Mouse (Mus musculus): ENCODE results near the gene Rai14.
A peak's percentile ranks its signal among the peaks of the same experiment; 100 is the strongest.

Rai14 gene

DNA sequence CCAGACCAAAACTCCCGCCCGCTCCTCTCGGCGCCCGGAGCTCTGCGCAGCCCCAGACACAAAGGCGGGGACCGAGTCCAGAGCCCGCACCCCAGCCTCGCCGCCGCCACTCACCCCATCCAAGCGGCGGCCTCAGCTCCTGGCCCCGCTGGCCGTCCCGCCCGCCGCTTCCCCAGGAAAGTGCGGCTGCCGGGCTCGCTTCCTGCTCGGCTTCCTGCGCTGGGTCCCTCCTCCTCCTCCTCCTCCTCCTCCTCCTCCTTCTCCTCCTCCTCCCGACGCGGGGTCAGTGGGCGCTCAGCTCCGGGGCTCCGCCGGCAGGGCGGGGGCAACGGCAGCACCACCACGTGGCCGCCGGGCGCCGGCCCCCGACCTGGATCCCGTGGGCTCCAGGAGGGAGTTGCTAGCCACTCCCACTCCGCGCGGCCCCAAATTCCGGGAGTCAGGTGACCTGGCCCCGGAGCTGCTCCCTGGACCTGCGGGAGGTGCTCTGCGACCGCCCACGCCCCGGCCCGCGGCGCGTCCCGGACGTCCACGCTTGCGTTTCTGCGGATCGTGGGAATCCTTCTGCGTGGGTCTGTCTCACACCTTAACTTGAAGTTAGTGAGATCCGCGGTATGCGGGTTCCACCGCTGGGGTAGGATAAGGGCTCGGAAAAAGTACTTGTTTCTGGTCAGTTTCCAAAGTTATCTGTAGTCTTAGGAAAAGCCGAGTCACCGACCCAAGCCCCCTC lies at the start of gene Rai14:
TSS of gene Rai14 (minus strand) at position 216 of the 730 bp plus-strand sequence.
- peak; percentile 59 to 69 for DNase-seq

DNA sequence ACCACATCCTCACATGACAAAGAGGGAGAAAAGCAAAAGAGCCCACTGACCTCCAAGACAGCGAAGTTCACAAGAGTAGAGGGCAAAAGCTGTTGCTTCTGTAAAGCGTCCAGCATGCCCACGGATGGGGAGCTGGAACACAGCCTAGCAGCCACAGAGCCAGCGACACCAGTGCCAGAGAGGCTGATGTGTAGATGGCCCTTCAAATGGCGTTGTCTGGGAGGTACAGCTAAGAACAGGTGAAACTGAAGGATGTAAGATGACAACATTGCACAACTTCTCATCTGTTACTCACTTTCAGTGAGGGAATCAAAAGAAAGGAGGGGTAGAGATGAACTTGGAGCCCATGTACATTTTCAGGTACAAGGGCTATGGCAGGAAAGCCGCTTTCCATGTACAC lies 47.0 kb upstream of the Rai14 start:
- DNase-seq: no peak

DNA sequence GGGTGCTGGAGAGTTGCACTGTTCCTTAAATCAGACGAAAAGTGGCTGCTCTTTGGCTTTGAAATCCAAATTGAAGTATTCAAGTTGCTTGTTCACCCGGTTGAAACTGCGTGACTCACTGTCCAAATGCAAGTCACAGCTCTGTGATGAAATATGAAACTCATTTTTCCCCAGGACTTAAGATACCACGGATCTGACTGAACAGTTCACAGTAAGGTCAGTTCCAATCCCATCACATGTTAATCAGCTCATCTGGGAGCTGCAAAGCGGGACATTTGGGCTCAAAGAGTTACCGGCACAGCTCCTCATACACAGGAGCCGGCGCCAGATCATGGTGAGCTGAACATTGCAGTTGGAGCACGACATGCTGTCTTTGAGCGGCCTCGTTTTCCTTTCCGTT lies 45.6 kb upstream of the Rai14 start:
- DNase-seq: no peak

DNA sequence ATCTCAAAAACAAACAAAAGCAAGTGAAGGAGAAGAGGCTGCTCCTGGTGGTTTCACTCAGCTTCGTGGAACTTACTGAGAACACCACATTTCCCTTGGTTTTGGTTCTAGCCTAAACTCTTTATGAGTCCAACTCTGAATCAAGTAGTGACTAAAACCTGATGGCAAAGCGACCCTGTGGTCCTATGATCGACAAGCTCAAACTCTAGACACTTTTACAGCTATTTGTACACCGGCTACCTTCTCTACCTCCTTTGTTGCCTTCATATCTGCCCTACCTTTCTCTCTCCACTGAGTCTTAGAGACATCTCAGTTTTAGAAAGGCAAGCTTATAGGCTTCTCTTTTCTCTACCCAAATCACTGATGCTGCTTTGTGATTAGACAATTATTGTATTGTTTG lies 45.0 kb upstream of the Rai14 start:
- no peak for DNase-seq

DNA sequence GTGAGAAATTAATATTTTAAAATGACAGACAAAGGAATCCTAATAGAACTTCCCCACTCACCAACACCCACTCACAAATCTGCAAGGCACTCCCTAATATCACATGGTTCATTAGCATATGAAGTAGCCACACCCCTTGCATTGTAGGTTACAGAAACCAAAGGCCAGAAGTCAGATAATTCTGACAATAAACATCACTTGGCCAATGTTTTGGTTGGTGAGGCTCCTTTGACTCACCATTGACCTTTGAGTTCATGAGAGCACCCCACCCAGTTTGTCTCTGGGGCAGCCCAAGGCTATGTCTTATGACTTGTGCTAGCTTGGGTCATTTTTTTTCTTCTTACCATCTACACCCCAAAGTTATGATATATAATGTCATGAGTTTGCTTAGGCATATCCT lies 44.4 kb upstream of the Rai14 start:
- no peak for DNase-seq

DNA sequence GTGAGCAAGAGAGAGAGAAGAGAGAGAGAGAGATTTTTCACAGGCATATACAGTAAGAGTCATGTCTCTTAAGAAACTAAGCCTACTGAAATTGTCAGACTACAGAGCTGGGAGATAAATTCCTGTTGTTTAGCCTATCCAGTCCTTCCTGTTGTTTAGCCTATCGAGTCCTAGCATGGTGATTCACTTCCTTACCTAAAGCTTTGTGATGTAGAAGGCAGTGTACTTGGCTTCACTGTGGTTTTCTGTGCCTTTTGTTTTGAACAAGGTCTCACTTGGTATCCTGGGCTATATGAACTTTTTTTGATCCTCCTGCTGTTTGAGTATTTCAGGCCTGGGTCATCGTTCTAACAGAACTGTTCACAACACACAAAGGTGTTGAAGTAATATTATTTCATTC lies 36.7 kb upstream of the Rai14 start:
- DNase-seq: no peak

DNA sequence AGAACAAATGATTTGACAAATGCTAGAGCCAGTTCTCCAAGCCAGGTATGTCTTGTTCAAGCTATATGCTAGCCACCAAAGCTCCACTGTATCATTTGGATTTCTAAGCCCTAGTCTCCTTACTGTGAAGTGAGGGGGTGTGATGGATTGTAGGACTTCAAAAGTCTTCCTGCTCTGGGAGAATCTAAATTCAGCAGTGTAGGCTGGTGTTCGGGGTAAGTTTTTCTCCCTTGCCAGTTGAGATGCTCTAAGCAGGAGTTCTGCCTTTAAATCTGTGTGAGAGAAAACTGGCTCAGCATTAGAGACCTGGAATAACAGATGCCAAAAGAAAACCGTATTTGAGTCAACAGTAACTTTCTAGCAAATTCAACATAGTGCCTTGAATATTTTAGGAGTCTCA lies 35.9 kb upstream of the Rai14 start:
- no peak for DNase-seq

DNA sequence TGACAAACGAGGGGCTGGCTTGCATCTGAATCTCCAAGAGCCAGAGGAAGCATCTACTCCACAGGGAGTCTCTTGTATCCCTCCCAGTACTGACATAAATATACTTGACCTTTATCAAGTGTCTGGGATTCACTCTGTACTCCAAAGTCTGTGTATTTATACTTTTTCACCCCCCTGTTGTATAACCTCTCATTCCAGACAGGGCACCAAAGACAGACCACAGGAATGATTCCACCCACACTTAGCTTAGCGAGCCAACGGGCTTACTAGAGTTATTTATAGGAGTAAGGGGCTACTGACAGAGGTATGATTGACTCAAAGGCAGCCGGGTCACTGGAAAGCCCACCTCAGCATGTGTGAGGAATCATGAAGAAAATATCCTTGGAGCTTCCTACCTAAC lies 35.3 kb upstream of the Rai14 start:
- DNase-seq: no peak

DNA sequence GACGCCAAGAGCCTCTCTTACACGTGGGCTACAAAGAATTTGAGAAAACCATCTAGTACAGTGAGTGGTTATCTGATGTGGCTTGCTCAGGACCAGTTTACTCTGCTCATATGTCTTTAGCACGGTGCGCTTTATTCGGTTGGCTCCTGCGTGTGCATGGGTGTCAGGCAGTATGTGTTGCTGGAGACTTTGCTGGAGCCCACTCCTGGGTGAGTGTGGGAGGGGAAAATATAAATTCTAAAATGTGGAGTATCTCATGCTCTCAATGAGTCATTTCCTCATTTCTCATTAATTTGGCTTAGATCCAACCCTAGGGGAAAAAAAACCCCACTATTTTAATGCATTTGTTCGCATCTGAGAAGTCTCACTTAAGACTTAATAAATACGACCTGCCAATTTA lies 33.2 kb upstream of the Rai14 start:
- DNase-seq: no peak

DNA sequence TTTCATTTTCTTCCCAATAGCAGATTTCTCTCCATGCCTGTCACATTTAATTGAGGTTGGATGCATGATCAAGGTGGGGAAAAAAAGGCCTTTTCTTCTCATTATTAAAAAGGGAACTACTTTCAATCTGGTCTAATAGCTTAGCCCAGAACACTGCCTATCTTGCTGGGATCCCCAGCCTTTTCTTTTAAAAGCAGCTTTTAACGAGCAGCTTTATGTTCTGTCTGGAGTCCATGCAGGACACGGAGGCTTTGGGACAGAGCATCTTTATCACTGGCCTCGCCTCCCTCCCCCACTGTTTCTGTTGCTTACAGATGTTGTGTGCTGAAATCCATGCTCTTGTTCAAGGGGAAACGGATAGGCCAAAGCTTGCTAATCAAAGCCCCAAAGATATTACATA lies 32.8 kb upstream of the Rai14 start:
- DNase-seq: no peak

DNA sequence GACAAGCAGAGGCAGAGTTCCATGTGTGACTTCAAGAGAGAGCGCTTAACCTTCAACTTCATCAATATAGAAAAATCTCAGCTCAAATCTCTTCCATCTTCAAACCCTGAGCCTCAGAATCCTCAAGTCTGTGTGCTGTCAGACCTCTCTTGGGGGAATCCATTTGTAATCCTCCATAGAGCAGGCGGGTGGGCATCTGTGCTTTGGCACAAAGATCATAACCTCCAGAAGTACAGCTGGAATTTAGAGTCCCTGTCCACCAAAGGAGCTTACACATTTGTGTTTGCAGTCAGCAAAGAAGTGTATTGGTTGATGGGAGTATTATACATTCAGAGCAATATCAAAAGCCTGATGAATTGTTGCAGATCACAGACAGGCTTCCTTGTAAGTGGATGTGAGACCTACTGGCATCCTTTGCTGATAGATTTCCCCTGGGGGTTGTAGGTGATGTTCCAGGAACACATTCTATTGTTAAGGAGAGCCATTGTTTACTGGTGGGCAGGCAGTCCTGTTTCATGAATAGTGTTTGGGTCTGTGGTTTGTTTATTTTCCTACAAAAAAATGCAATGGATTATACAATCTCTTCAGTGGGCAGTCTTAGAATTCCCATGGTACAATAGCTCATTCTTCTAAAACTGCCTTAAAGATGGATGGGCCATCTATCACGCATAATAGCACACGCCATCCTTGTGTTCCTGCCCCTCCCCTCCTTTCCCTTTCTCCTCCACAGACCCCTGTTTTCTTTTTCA lies 32.1 kb upstream of the Rai14 start:
- DNase-seq: no peak

DNA sequence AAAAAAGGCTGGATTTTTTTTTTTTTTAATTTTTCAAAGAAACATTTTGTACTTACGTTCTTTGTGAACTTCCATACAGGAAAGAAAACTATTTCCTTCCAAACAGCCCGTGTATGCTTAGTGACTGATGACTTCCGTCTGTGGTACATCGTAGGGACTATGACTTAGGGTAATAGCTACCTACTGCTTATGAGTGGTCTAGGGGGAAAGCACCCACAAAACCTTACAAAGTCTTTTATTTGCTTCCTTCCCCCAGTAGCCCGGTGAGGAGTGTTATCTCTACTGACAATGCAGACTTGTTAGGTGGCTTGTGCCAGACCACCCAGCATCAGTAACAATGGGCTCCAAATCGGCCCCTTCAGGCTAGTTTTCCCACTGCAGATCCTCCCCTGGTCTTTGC lies 28.0 kb upstream of the Rai14 start:
- no peak for DNase-seq

DNA sequence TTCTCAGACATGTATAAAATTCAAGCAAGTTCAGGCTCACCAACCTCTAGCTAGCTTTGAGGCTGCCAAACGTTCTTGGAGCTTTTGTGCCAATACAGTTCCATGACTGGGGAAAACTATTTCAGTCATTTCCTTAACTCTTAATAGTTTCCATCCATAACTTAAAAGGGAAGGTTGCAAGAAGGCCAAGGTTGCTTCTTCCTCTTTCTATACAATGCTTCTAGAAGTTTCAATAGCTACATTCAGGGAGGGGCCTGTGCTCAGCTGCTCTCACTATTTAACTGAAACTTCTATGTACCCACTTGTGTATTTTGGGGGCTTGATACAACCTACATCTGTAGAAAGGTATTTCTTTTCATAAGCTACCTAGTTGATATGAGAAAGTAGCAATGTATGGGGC lies 24.9 kb upstream of the Rai14 start:
- DNase-seq: no peak

DNA sequence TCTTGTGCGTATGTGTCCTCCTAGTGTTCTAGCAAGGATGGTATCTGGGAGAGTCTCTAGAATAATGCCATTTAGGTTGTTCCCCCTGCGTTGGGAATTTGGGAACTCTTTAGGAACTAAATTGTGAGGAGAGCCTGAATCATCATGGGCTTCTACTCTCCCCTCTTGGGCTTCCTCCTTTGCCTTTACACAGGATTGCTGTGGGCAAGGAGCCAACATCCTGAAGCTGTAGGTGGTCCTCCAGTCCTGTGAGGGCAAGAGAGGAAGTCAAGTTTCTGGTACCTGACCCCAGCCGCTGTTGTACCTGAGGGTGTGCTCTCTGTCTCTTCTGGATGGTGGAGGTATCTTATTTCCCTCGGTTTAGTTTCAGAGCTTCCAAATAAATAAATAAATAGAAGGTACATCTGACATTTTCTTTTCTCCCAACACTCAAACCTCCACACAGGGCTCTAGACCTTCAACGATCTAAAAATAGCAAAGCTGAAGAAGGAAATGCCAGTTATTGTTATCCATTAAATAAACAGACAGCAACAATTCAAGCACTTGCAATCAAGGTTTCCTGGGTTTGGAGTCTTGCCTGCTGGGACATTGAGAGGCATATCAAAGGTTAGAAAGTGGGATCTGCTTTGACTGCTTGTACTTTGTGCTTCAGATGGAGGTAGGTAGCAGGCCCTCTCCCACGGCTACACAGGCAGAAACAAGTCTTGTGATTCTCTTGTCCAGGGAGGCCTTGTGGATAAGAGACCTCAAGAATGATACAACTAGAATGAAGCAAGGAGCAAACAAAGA lies 24.1 kb upstream of the Rai14 start:
- DNase-seq: peak in 1 of 2 experiments; percentile 8

DNA sequence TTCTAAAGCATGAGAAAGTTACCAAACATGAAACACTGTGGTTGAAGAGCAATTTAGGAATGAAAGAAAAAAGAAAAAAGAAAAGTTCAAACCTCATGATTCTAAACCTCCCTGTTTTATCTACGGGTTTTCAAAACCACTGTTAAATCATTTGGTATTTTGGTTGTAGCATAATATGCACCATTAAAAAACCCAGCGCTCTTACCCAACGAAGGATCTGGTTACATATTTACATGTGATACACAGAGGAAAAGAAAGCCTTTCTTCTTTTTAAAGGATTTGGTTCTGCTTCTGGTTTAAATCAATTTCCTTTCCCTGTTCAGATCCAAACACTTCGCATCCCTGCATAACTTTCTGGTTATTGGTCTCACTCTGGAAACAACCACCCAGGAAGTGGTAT lies 21.5 kb upstream of the Rai14 start:
- no peak for DNase-seq

DNA sequence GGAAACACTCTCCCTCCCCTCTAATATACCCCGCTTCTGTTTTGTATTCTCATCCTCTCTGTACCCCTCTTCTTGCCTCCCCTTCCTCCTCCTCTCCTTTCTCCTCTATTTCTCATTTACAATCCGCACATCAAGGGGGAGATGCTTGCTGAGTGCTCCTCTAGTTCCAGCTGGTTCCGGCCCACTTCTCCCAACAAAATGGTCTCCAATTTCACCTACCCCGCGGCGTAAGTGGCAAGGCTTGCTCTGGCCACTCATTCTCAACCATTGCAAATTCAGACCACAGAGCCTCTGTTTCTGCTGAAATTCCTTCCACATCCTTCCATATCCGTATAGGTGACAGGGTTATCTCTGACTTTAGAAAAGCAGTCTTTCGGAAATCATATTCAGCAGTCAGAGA lies 20.8 kb upstream of the Rai14 start:
- DNase-seq: no peak

DNA sequence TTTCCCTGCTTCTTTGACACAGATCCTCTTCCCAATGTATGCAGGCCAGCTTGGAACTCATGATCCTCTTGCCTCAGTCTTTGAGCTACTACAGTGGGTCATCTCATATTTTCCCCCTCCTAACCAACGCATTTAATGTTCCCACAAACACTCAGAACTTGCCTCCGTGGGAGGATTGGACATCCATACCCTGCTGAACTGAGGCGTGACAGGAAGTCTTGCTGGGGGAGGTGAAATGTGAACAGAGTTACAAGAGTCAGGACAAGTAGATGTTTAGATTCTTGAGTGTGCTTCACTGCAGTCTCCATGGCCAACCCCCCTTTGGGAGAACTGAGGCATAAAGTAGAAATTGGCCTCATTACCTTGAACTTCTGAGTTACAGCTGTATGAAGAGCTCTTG lies 17.0 kb upstream of the Rai14 start:
- no peak for DNase-seq

DNA sequence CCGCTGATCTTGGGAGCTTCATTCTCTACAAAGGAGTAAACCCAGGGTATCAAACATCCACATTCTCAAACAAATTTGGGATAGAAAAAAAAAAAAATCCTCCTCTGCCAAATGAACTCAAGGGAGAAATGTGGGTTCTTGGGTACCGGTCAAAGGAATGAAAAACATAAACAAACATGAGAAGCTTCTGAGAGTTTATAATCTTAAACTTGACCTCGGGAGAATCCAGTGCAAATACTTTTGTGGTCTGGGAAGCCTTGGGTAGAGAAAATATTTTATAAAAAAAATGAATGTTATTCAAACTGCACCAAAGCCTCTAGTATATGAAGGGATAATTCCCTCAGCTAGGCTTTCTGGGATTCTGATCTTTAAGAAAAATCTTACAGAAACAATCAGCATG lies 11.8 kb upstream of the Rai14 start:
- no peak for DNase-seq

DNA sequence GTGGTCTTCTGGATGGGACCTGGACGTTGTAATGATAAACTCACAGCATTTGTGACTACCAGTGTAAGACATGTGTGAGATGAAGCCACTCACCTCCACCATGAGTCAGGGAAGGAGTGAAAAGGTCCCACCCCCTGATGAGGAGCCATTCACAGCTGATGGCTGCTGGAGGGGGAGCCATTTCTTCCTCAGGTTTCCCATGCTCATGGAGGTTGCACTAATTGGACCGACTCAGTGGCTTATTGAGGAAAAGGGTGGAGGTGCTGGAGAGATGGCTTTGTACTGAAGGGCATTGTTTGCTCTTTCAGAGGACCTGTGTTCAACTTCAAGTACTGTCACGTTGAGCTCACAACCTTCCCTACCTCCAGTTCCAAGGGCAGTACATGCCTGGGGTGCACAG lies 10.4 kb upstream of the Rai14 start:
- DNase-seq: no peak

DNA sequence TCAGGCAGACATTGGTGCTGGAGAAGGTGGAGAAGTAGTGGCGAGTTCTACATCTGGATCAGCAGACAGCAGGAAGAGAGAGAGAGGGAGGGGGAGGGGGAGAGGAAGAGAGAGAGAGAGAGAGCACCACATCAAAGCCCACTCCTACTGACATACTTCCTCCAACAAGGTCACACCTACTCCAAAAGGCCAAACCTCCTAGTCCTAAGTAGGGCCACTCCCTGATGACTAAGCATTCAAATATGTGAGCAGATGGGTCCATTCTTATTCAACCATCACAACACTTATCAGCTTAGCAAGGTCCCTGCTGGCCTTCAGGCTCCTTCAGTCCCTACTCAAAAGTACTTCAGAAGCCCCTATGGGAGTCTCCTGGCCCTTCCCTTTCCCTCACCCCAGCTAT lies 9.1 kb upstream of the Rai14 start:
- DNase-seq: no peak

DNA sequence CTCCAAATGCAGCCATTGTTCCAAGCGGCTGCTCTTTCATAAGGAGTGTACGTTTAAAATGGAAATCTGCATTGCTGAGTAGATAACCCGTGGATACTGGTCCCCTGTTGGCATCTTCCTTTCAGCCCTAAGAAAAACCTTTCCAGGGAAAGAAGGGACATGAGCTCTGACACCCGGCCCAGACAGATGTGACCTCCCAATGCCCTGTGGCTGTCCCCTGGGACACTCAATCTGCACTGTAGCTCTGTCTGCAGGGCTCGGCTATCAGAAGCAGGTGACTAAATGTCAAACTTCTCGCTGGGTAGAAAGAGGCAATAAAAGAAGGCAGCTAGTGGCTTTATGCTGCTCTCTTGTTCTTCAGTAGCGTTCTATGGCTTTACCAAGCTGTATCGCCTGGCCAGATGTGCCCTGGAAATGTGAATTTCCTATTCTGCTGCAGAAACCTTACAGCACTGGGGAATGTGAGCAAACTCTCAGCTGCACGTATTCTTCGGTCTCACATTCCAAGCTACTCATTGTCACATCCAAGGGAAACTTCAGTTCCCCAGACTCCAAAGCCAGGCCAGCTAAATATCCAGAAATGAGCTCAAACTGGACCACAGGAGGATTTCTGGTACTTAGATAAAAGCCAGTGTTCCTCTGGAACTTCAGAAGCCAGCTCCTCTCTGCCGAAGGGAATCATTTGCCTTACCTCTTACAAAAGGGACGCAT lies 8.4 kb upstream of the Rai14 start:
- DNase-seq: no peak

DNA sequence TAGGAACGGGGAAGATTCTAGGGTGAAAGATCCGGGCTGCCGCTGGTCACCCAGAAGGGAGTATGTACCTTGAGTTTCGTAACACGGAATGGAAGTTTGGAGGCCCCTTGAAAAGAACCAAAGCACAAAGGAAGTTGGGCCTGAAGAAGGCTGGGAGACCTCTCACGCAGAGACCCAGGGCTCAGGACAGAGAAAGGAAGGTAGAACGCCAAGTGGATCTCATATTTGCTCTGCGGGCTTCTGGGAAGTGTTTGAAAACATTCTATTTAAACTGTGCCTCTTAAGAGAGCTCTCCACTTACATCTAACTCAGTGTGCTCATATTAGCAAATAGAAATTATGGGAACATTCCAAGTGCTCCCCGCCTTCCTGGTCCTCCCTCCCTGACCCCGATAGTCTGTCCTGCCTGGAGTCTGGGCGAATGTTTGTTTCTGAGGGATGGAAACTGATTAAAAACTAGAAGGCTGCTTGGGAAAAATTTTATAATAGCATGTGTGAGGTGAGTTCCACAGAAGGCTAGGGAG lies 6.9 kb upstream of the Rai14 start:
- DNase-seq: no peak

DNA sequence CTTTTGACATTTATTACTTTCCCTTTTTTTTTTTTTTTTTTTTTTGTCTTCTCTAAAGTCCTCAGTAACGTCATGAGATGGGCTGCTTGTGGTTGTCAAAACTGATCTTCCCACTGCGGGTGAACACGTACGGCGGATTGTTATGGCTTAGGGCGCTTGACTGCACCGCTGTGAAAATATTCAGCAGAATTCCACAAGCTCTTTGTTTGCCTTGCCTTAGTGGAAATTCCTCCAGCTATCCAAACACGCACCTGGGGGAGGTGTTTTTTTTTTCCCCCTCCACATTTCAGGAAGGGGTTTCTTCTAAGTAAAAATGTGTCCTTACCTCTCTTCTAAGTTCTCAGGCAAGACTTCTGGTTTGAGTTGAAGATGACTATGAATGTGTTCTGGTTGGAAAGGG lies 6.2 kb upstream of the Rai14 start:
- no peak for DNase-seq
